Mouse (Mus musculus): Measurements from ENCODE around the gene Wdr37. TPM values are rescaled to one million over a fixed set of nuclear protein-coding genes. Genes with fewer than 3 reads are reported as not detected.
"Not testable (repeated sequence)": the region's sequence is repeated elsewhere in the genome, so short reads cannot be mapped to it uniquely, and the experiment has no call there.

Wdr37 gene
- polyA plus RNA-seq, 1 experiment from 2014 or later = 31.0 TPM

DNA sequence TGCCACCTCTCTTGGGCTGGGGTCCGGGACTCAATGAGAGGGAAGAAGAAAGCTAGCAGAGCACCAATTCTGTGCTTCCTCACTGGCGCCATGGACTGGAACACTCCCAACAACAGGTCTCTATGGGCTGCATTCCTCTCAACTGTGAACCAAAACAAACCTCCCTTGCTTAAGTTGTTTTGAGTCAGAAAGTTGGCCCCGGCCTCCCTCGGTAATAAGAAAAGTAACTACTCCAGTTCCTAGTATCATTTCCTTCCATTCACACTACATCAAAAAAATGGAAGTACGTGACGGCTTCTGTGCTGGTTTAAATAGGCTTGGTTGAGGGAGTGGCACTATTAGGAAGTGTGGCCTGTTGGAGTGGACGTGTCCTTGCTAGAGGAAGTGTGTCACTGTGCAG, 5.1 kb downstream of the Wdr37 start:
- WGBS = 93% methylated on average over 7 of the region's 7 CpGs

DNA sequence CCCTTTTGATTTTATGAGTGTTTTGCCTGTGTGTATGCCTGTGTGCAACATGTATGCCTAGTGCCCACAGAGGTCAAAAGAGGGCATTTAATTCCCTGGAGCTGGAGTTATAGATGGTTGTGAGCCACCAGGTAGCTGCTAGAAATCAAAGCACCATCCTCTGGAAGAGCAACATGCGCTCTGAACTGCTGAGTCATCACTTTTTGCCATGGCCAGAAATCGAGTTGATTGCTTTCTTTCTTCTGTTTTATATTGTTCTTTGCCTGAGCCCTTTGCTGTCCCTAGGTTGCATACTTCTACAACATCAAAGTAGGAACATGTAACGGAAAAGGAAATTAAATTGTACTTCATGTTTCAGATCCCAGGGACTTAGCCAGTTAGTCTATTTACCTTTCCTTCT, 6.7 kb downstream of the Wdr37 start:
- H3K27me3 ChIP-seq (ENCODE audit: insufficient read depth, poor library complexity, severe bottlenecking) = no peaks in the 10 kb centered on the region
- H3K4me3 ChIP-seq = no peak overlapping the region
- H3K36me3 ChIP-seq = peaks cover 36% of the 10 kb centered on the region
- WGBS = 89% methylated on average over 3 of the region's 3 CpGs
- peaks cover 11% of the 10 kb centered on the region for H3K4me1 ChIP-seq (replicated peaks)
- no peak overlapping the region for H3K27ac ChIP-seq
- DNase-seq (ENCODE audit: low spot score) = no peak
- H3K9me3 ChIP-seq = no peaks in the 10 kb centered on the region

More for the DNA sequence above, 5.1 kb downstream of the Wdr37 start:
- Histone ChIP-seq H3K9me3 (no peaks in the 10 kb centered on the region), H3K36me3 (peaks cover 21% of the 10 kb centered on the region), H3K4me3 (no peak overlapping the region), H3K27me3 (ENCODE audit: insufficient read depth, poor library complexity, severe bottlenecking) (no peaks in the 10 kb centered on the region), H3K27ac (no peak overlapping the region), H3K4me1 (replicated peaks) (peaks cover 15% of the 10 kb centered on the region)
- DNase-seq (ENCODE audit: low spot score) = no peak

DNA sequence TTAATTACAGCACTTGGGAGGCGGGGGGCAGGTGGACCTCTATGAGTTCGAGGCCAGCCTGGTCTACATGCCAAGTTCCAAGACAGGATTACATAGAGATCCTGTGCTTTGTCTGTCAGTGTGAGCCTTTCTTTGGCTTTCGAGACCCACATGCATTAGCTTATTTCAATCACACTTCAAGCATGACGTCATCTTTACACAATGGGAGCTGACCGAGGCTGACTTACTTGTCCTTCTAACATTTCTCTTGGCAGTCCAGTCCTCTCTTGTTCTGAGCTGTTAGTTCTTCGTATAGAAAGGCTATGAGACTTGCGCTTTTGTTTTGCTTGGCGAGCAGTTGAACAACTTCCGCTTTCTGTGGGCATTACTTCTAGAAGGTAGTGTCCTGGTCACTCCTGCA, 10.8 kb downstream of the Wdr37 start:
- Histone ChIP-seq H3K4me3 (no peak overlapping the region), H3K27ac (no peak overlapping the region), H3K36me3 (peaks cover 57% of the 10 kb centered on the region), H3K9me3 (no peaks in the 10 kb centered on the region), H3K4me1 (replicated peaks) (no peaks in the 10 kb centered on the region), H3K27me3 (ENCODE audit: insufficient read depth, poor library complexity, severe bottlenecking) (no peaks in the 10 kb centered on the region)
- WGBS = 92% methylated on average over 9 of the region's 9 CpGs
- DNase-seq (ENCODE audit: low spot score) = no peak

GRCm38 (mm10) chr13:8858453-8858852, 13.3 kb downstream of the Wdr37 start:
- Histone ChIP-seq H3K4me3 (no peak overlapping the region), H3K36me3 (peaks cover 68% of the 10 kb centered on the region), H3K9me3 (no peaks in the 10 kb centered on the region), H3K4me1 (replicated peaks) (no peaks in the 10 kb centered on the region), H3K27ac (no peak overlapping the region), H3K27me3 (ENCODE audit: insufficient read depth, poor library complexity, severe bottlenecking) (no peaks in the 10 kb centered on the region)
- WGBS = 95% methylated on average over 6 of the region's 6 CpGs
- no peak for DNase-seq (ENCODE audit: low spot score)

- no peak for DNase-seq (ENCODE audit: low spot score)
- WGBS = 98% methylated on average over 2 of the region's 2 CpGs
- Histone ChIP-seq H3K4me1 (replicated peaks) (no peaks in the 10 kb centered on the region), H3K4me3 (no peak overlapping the region), H3K27ac (no peak overlapping the region), H3K27me3 (ENCODE audit: insufficient read depth, poor library complexity, severe bottlenecking) (no peaks in the 10 kb centered on the region), H3K9me3 (no peaks in the 10 kb centered on the region), H3K36me3 (peaks cover 78% of the 10 kb centered on the region)
These were observed 16.9 kb downstream of the Wdr37 start for GRCm38 (mm10) chr13:8854769-8855168.

- no peaks in the 10 kb centered on the region for H3K27me3 ChIP-seq (ENCODE audit: insufficient read depth, poor library complexity, severe bottlenecking)
- 98% methylated on average over 4 of the region's 4 CpGs for WGBS
- no peaks in the 10 kb centered on the region for H3K4me1 ChIP-seq (replicated peaks)
- no peaks in the 10 kb centered on the region for H3K9me3 ChIP-seq
- no peak for DNase-seq (ENCODE audit: low spot score)
- no peak overlapping the region for H3K27ac ChIP-seq
- H3K36me3 ChIP-seq = peaks cover 78% of the 10 kb centered on the region
- no peak overlapping the region for H3K4me3 ChIP-seq
These were observed 18.3 kb downstream of the Wdr37 start for GRCm38 (mm10) chr13:8853424-8853823.

GRCm38 (mm10) chr13:8849311-8849710, 22.4 kb downstream of the Wdr37 start:
- Histone ChIP-seq H3K4me3 (no peak overlapping the region), H3K36me3 (peaks cover 88% of the 10 kb centered on the region), H3K9me3 (no peaks in the 10 kb centered on the region), H3K27me3 (ENCODE audit: insufficient read depth, poor library complexity, severe bottlenecking) (no peaks in the 10 kb centered on the region), H3K27ac (no peak overlapping the region), H3K4me1 (replicated peaks) (no peaks in the 10 kb centered on the region)
- WGBS = 75% methylated on average over 1 of the region's 1 CpGs
- DNase-seq (ENCODE audit: low spot score) = no peak

DNA sequence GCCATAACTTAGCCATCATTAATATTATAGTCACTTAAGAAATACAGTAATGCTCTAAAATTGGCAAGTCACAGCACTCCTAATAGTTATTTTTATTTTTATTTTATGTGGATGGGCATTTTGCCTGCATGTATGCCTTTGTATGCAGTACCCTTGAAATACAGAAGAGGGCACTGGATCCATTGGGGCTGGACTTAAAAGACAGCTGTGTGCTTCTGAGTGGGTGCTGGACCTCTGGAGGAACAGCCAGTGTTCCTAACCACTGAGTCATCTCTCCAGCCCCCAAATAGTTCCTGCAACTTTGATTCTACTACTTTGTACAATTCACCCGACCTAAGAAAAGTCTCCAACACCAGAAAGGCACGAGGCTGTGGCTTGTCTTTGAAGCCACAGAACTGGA, 24.0 kb downstream of the Wdr37 start:
- no peak overlapping the region for H3K27ac ChIP-seq
- WGBS = 67% methylated on average over 2 of the region's 2 CpGs
- H3K36me3 ChIP-seq = peaks cover 87% of the 10 kb centered on the region
- H3K9me3 ChIP-seq = no peaks in the 10 kb centered on the region
- no peaks in the 10 kb centered on the region for H3K4me1 ChIP-seq (replicated peaks)
- no peak overlapping the region for H3K4me3 ChIP-seq
- H3K27me3 ChIP-seq (ENCODE audit: insufficient read depth, poor library complexity, severe bottlenecking) = no peaks in the 10 kb centered on the region
- no peak for DNase-seq (ENCODE audit: low spot score)

DNA sequence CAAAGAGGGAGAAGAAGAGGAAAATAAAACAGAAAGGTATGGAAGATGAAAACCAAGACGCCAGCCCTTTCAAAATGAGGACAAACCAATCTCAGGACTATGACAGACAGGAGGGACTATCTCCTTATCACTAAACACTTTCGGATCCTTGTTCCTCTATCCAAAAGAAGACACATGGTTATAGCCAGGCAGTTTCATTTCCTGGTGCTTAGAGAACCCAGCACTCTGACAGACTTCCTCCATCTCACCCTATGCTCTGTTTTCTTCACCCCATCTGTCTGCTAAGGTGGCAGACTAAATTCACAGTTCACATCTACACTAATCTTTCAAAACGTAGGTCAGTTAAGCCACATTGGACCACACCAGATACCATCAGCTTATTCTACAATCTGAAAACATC, 29.4 kb downstream of the Wdr37 start:
- no peaks in the 10 kb centered on the region for H3K27me3 ChIP-seq (ENCODE audit: insufficient read depth, poor library complexity, severe bottlenecking)
- peaks cover 91% of the 10 kb centered on the region for H3K36me3 ChIP-seq
- 93% methylated on average over 3 of the region's 3 CpGs for WGBS
- no peak overlapping the region for H3K4me3 ChIP-seq
- DNase-seq (ENCODE audit: low spot score) = no peak
- no peak overlapping the region for H3K27ac ChIP-seq
- H3K9me3 ChIP-seq = no peaks in the 10 kb centered on the region
- H3K4me1 ChIP-seq (replicated peaks) = 0 out of 2 replicates have a peak, but pooled peaks cover 3% of the 10 kb centered on the region

GRCm38 (mm10) chr13:8841846-8842245, 29.9 kb downstream of the Wdr37 start:
- not testable (repeated sequence) for DNase-seq (ENCODE audit: low spot score)
- 93% methylated on average over 7 of the region's 7 CpGs for WGBS

DNA sequence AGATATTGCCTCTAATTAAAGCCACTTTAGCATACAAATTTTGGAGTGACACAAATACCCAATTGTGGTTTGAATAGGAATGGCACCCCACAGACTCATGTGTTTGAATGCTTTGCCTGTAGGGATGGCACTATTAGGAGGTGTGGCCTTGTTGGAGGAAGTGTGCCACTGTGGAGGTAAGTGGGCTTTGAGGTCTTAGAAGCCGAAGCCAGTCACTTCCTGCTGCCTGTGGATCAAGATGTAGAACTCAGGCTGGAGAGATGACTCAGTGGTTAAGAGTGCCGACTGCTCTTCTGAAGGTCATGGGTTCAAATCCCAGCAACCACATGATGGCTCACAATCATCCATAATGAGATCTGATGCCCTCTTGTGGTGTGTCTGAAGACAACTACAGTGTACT, 30.8 kb downstream of the Wdr37 start:
- H3K27me3 ChIP-seq (ENCODE audit: insufficient read depth, poor library complexity, severe bottlenecking) = no peaks in the 10 kb centered on the region
- H3K36me3 ChIP-seq = peaks cover 88% of the 10 kb centered on the region
- H3K9me3 ChIP-seq = no peaks in the 10 kb centered on the region
- WGBS = 88% methylated on average over 2 of the region's 2 CpGs
- no peak for DNase-seq (ENCODE audit: low spot score)
- H3K27ac ChIP-seq = no peak overlapping the region
- no peak overlapping the region for H3K4me3 ChIP-seq
- H3K4me1 ChIP-seq (replicated peaks) = 0 out of 2 replicates have a peak, but pooled peaks cover 3% of the 10 kb centered on the region

More at GRCm38 (mm10) chr13:8841846-8842245, 29.9 kb downstream of the Wdr37 start:
- peaks cover 86% of the 10 kb centered on the region for H3K36me3 ChIP-seq
- not testable (repeated sequence) for H3K4me3 ChIP-seq; H3K27me3 ChIP-seq (ENCODE audit: insufficient read depth, poor library complexity, severe bottlenecking); H3K4me1 ChIP-seq (replicated peaks); H3K27ac ChIP-seq; H3K9me3 ChIP-seq

DNA sequence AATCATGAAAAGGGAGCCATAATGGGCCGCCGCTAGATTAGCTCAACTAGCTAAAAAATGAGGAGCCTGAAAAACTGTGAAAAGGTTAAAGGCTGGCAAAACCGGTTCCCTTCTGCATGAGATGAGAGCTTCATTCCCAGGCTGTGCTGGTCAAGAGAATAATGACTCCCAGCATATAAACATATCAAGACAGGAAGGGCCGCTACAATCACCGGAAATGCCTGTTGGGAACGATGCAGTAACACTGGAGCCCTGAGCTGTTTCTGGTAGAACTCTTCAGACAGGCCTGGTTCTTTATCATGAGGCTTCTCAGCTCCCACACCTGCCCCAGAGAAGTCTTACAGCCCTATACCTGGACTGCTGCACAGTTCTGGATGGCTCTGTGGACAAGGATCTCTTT, 31.8 kb downstream of the Wdr37 start:
- H3K27me3 ChIP-seq (ENCODE audit: insufficient read depth, poor library complexity, severe bottlenecking) = no peaks in the 10 kb centered on the region
- H3K4me3 ChIP-seq = no peak overlapping the region
- 95% methylated on average over 6 of the region's 6 CpGs for WGBS
- H3K27ac ChIP-seq = no peak overlapping the region
- no peaks in the 10 kb centered on the region for H3K9me3 ChIP-seq
- 0 out of 2 replicates have a peak, but pooled peaks cover 3% of the 10 kb centered on the region for H3K4me1 ChIP-seq (replicated peaks)
- H3K36me3 ChIP-seq = peaks cover 88% of the 10 kb centered on the region
- no peak for DNase-seq (ENCODE audit: low spot score)

- Histone ChIP-seq H3K36me3 (peaks cover 93% of the 10 kb centered on the region), H3K27ac (no peak overlapping the region), H3K9me3 (no peaks in the 10 kb centered on the region), H3K27me3 (ENCODE audit: insufficient read depth, poor library complexity, severe bottlenecking) (no peaks in the 10 kb centered on the region), H3K4me3 (no peak overlapping the region), H3K4me1 (replicated peaks) (0 out of 2 replicates have a peak, but pooled peaks cover 3% of the 10 kb centered on the region)
- DNase-seq (ENCODE audit: low spot score) = no peak
- 91% methylated on average over 10 of the region's 10 CpGs for WGBS
These were observed 32.6 kb downstream of the Wdr37 start for GRCm38 (mm10) chr13:8839111-8839510.

DNA sequence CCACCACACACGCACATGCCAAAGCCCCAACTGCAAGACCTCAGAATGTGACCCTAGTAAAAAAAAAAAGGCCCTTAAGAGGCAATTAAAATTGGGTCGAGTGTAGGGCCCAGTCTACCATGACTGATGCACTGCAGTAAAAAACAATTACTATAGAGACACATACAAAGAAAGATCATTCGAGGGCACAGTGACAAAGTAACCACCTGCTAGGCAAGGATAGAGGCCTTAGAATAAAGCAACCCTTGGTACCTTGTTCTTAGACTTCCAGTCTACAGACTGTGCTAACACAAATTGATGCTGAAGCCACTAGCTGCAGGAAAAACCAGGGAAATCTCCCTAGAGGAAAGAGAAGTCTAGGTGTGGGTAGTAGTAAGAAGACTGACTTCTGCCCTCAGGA, 33.3 kb downstream of the Wdr37 start:
- Histone ChIP-seq H3K4me3 (no peak overlapping the region), H3K27me3 (ENCODE audit: insufficient read depth, poor library complexity, severe bottlenecking) (no peaks in the 10 kb centered on the region), H3K27ac (no peak overlapping the region), H3K36me3 (peaks cover 94% of the 10 kb centered on the region), H3K4me1 (replicated peaks) (0 out of 2 replicates have a peak, but pooled peaks cover 3% of the 10 kb centered on the region), H3K9me3 (no peaks in the 10 kb centered on the region)
- no peak for DNase-seq (ENCODE audit: low spot score)
- WGBS = 36% methylated on average over 3 of the region's 3 CpGs
